Mouse (Mus musculus) kidney, adult 9 months (tissue): ENCODE results near the gene Arg2.
"Not testable (repeated sequence)": the region's sequence is repeated elsewhere in the genome, so short reads cannot be mapped to it uniquely, and the experiment has no call there.

Experiments
- DNase-seq: peaks from one replicate; pipeline ENCODE4 v3.0.0; 2022

Gene Arg2

DNA sequence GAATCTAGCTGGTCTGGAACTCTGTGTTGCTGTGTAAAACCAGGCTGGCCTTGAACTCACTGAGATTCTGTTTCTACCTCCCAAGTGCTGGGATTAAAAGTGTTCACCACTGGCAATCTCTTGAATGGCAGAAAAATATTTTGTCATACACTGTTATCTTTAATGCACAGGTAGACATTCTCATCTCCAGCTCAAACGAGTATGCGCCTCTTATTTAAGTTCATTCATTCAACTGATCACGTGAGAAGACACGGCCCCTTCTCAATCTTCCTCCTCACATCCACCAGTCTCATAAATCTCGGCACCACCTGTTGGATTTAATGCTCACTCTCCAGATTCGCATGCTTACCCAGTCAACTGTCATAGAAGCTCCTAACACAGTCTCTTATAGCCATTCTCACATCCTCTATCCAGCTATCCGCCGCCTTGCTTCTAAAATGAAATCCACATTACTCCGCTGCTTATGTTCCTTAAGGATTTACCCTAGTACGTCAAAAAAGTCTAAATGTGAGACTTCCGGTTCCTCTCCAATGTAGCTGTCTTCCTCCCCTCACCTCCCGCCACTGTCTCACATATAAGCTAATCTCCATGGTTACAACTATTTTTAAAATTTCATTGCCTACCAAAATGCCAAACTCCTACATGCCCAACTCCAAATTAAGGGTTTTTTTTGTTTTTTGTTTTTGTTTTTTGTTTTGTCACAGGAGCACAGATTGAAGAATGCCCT is 40.9 kb downstream of the Arg2 start:
- no peak for DNase-seq

DNA sequence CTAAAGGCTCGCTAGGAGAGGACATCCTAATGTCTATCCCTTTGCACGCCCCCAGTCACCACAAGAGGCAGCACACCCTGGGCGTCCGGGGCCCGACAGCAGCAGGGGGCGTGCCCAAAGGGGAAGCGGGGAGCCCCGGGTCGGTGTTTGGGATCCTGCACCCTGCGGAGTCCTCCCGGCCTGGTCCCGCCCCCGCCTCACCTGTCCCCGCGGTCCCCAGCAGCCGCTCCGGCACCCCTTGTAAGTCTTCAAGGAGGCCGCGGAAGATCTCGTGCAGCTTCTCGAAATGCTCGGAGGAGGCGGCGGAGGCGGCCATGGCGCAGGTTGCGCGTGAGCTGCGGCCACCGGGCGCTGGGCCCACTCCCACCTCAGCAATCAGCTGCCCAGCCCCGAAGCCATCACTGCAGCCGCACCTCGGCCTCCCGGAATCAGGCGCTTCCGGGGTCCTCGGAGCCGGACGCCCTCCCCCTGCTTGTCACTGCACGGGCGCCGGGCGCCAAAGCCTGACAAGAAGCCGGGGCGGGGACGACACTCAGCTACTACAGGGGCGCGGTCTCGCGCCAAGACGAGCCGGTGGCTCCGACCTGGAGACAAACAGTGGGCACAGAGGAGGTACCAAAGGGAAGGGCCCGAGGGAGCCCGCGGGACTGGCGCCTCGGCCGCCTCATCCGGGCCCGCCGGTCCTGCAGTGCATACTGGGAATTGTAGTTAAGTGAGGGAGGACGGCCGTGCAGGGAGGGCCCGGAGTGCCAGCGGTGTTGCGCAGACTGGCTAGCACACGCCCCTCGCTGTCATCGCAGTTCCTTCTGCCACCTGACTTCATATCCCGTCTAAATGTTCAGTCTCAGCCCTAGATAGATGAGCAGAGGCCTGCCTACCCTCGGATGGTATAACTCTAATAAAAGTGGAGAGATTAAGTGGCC is 41.7 kb downstream of the Arg2 start, which contains the start of gene Vti1b:
Gene Vti1b, minus strand, starts transcription at position 649 of the 923 bp plus-strand sequence.
- peak; percentile 95 for DNase-seq

GRCm38 (mm10) chr12:79173721-79174120 is 43.1 kb downstream of the Arg2 start:
- no peak for DNase-seq

- no peak for DNase-seq
Measured at GRCm38 (mm10) chr12:79175998-79176397, 45.4 kb downstream of the Arg2 start.

GRCm38 (mm10) chr12:79185160-79185559 is 54.6 kb downstream of the Arg2 start:
- not testable (repeated sequence) for DNase-seq

GRCm38 (mm10) chr12:79190931-79191673 is 60.5 kb downstream of the Arg2 start:
- DNase-seq = peak; percentile 58

- DNase-seq = peak; percentile 72
Measured at GRCm38 (mm10) chr12:79191701-79192100, 61.1 kb downstream of the Arg2 start.

GRCm38 (mm10) chr12:79192193-79192592 is 61.6 kb downstream of the Arg2 start, which contains the start of gene Rdh11:
Rdh11 (minus strand) TSS chr12:79192293.
- peak; percentile 38 for DNase-seq

DNA sequence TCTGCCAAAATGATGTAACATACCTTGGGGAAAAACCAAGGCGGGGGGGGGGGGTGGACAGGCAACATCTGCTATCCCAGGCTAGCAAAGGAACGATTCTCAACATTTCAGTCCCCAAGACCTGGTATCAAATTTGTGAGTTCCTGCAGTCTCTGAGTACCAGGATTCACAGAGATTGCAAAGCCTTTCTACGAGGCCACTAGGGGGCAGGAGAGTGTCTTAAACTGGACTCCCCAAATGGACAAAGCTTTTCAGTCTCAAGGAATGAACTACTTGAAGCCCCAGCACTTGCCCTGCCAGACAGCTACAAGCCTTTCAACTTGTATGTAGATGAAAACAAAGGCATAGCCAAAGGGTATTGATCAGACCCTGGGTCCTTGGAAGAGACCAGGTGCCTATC is 62.9 kb downstream of the Arg2 start:
- DNase-seq = peak; percentile 72

DNA sequence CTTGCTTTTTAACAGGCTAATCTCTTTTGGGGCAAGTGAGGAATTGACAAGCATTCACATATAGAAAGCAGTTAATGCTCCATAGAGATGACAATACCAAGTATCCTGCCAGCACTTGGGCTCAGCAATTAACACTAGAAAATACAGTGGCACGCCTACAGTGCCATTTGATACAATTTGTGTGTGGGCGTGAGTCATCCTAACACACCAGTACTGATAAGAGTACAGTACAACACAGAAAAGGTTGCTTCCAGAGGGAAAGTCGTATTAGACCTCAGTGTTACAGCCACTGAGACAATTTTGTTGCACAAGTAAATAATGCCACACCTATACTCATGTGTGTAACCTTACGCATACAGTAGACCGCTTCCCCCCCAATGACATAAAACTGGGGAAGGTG is 66.5 kb downstream of the Arg2 start:
- no peak for DNase-seq

- DNase-seq = no peak
Measured at GRCm38 (mm10) chr12:79201882-79202281, 71.3 kb downstream of the Arg2 start.
